Mouse (Mus musculus) kidney, adult 2 months (tissue): ENCODE measurements around the gene Prmt6. TPM values are rescaled to one million over a fixed set of nuclear protein-coding genes. Genes with fewer than 3 reads are reported as not detected.

ENCODE experiments used
- DNase-seq: peaks from one replicate; pipeline ENCODE4 v3.0.0; 2021
- H3K27ac ChIP-seq: fragments of 200-500 bp; 2 replicates; pipeline ENCODE4 v1.5.1; 2012; ENCODE audit warnings: low read depth, low read length, control low read depth, inconsistent platforms; ENCODE audit not compliant: insufficient read depth
- H3K27me3 ChIP-seq: fragments of 200-500 bp; replicated peaks from 2 replicates; pipeline ENCODE4 v1.6.1; 2012; ENCODE audit warnings: mild to moderate bottlenecking, moderate library complexity, low read length, inconsistent platforms; ENCODE audit not compliant: control insufficient read depth, insufficient read depth
- H3K36me3 ChIP-seq: fragments of 200-500 bp; 2 replicates; pipeline ENCODE4 v1.6.1; 2012; ENCODE audit warnings: mild to moderate bottlenecking, moderate library complexity, low read length, inconsistent platforms; ENCODE audit not compliant: control insufficient read depth, insufficient read depth
- H3K4me1 ChIP-seq: fragments of 200-500 bp; 2 replicates; pipeline ENCODE4 v1.6.1; 2011; ENCODE audit warnings: low read length; ENCODE audit not compliant: control insufficient read depth, insufficient read depth
- H3K4me3 ChIP-seq: fragments of 200-500 bp; 2 replicates; pipeline ENCODE4 v1.5.1; 2011; ENCODE audit warnings: mild to moderate bottlenecking, low read depth, low read length, control low read depth; ENCODE audit not compliant: insufficient read depth
- CTCF ChIP-seq: fragments of 200-500 bp; conservative IDR thresholded peaks from 2 replicates; pipeline ENCODE4 v1.5.1; 2011; ENCODE audit warnings: low read depth, mild to moderate bottlenecking, control low read depth, low read length, moderate library complexity, mixed read lengths; ENCODE audit not compliant: insufficient read depth, insufficient read length
- POLR2A ChIP-seq: fragments of 200-500 bp; IDR thresholded peaks from one replicate; pipeline ENCODE4 v1.6.1; 2011; ENCODE audit warnings: low read depth, low read length, control low read depth
- WGBS: fragments of 180-500 bp; shearing (Covaris S2); methylation state at CpG from one replicate; pipeline ENCODE4 v1.1.7; 2018; 5-methylcytosine and 5-hydroxymethylcytosine counted together
- polyA plus RNA-seq: library from polyadenylated mRNA; depleted of rRNA; stranded (reverse); fragments of >200 nt; gene quantifications from 2 replicates; pipeline ENCODE4 v1.2.3, GENCODE M21; 2012; rRNA removed

Gene Prmt6
- 5.9 and 6.5 TPM in 2 replicates for polyA plus RNA-seq

GRCm38 (mm10) chr3:110250839-110251700 is at the start of gene Prmt6:
Gene Prmt6, minus strand, starts transcription at chr3:110250998.
- H3K27ac ChIP-seq, result peak within 1 kb of the TSS; percentile 90

GRCm38 (mm10) chr3:110290485-110291045 is 39.8 kb upstream of the Prmt6 start:
- Histone ChIP-seq H3K4me1 (no peaks in the 10 kb centered on the region), H3K27me3 (no peaks in the 10 kb centered on the region), H3K36me3 (no peaks in the 10 kb centered on the region), H3K27ac (no peak overlapping the region), H3K4me3 (no peak overlapping the region)
- no peak for DNase-seq
- no peak for TF ChIP-seq POLR2A
- no peak for TF ChIP-seq CTCF
- WGBS, result 71% methylated on average over 8 of the region's 8 CpGs

More at GRCm38 (mm10) chr3:110250839-110251700, at the start of gene Prmt6:
- no peak for TF ChIP-seq POLR2A
- TF ChIP-seq CTCF, result no peak
- Histone ChIP-seq H3K4me3 (peak within 1 kb of the TSS; percentile 84), H3K36me3 (peaks cover 3% of the 10 kb centered on the region; the same call in 1 of the 2 replicates), H3K4me1 (peaks cover 4% of the 10 kb centered on the region; the same call in 1 of the 2 replicates), H3K27me3 (no peaks in the 10 kb centered on the region)
- DNase-seq, result peak; percentile 95
- WGBS, result 18% methylated on average over 38 of the region's 38 CpGs

- 72% methylated on average over 5 of the region's 5 CpGs for WGBS
- Histone ChIP-seq H3K4me3 (no peak overlapping the region), H3K27me3 (no peaks in the 10 kb centered on the region), H3K4me1 (no peaks in the 10 kb centered on the region), H3K27ac (no peak overlapping the region), H3K36me3 (no peaks in the 10 kb centered on the region)
- DNase-seq, result no peak
- TF ChIP-seq POLR2A (no peak), CTCF (no peak)
Observed at GRCm38 (mm10) chr3:110282651-110283050, 31.9 kb upstream of the Prmt6 start.

- Histone ChIP-seq H3K27me3 (no peaks in the 10 kb centered on the region), H3K4me1 (no peaks in the 10 kb centered on the region), H3K4me3 (no peak overlapping the region), H3K36me3 (no peaks in the 10 kb centered on the region), H3K27ac (no peak overlapping the region)
- no peak for TF ChIP-seq CTCF
- TF ChIP-seq POLR2A, result no peak
- DNase-seq, result no peak
- 42% methylated on average over 2 of the region's 2 CpGs for WGBS
Observed at GRCm38 (mm10) chr3:110267790-110268189, 17.0 kb upstream of the Prmt6 start.

GRCm38 (mm10) chr3:110253105-110253504 is 2.3 kb upstream of the Prmt6 start:
- WGBS, result 95% methylated on average over 4 of the region's 4 CpGs
- H3K36me3 ChIP-seq, result no peaks in the 10 kb centered on the region
- TF ChIP-seq CTCF, result no peak
- no peak for TF ChIP-seq POLR2A
- no peaks in the 10 kb centered on the region for H3K27me3 ChIP-seq
- H3K4me1 ChIP-seq, result peaks cover 4% of the 10 kb centered on the region; the same call in 1 of the 2 replicates
- DNase-seq, result no peak
- no peak overlapping the region for H3K27ac ChIP-seq
- no peak overlapping the region for H3K4me3 ChIP-seq

GRCm38 (mm10) chr3:110249891-110250838 is 633 bp downstream of the Prmt6 start:
- TF ChIP-seq CTCF (no peak), POLR2A (no peak)
- DNase-seq, result peak; percentile 82
- Histone ChIP-seq H3K27me3 (no peaks in the 10 kb centered on the region), H3K4me1 (peaks cover 4% of the 10 kb centered on the region; the same call in 1 of the 2 replicates), H3K4me3 (peak overlapping the region; percentile 84), H3K36me3 (peaks cover 3% of the 10 kb centered on the region; the same call in 1 of the 2 replicates), H3K27ac (peak overlapping the region; percentile 90)
- under 1% methylated on average over 89 of the region's 89 CpGs for WGBS
